Mouse (Mus musculus) heart, embryonic 14.5 days (tissue): Measurements from ENCODE around the gene Mst1. TPM values are rescaled to one million over a fixed set of nuclear protein-coding genes. Genes with fewer than 3 reads are reported as not detected.

Source experiments
- ATAC-seq: fragments of 200-750 bp; cut with Nextera tagmentation; 2 replicates; pipeline ENCODE4 v1.8.0; 2017; ENCODE audit warnings: low read depth, moderate TSS enrichment; ENCODE audit not compliant: insufficient number of reproducible peaks, insufficient read depth, low FRiP score
- H3K27ac ChIP-seq, 2 experiments: fragments of 200-500 bp in 1 of 2; fragments of 300-500 bp in 1 of 2; sonication (generic) in 1 of 2; replicated peaks in 1 of 2; 2 replicates each; pipeline ENCODE4 v1.5.1; 2012 to 2014; ENCODE audit warnings: low read depth in 2 of 2, low read length in 2 of 2, control low read depth in 1 of 2, mild to moderate bottlenecking in 1 of 2, mixed read lengths in 1 of 2; ENCODE audit not compliant: control insufficient read depth in 1 of 2, insufficient read depth in 1 of 2
- H3K27me3 ChIP-seq: fragments of 300-500 bp; sonication (generic); 2 replicates; pipeline ENCODE4 v1.6.1; 2014; ENCODE audit warnings: mild to moderate bottlenecking, low read length, control low read depth; ENCODE audit not compliant: control insufficient read depth, insufficient read depth
- H3K36me3 ChIP-seq: fragments of 300-500 bp; sonication (generic); 2 replicates; pipeline ENCODE4 v1.6.1; 2014; ENCODE audit warnings: mild to moderate bottlenecking, control low read depth, low read length, mixed read lengths; ENCODE audit not compliant: control insufficient read depth, insufficient read depth
- H3K4me1 ChIP-seq, 2 experiments: fragments of 200-500 bp in 1 of 2; fragments of 300-500 bp in 1 of 2; sonication (generic) in 1 of 2; 2 replicates each; pipeline ENCODE4 v1.6.1; 2012 to 2014; ENCODE audit warnings: low read length in 2 of 2, control low read depth in 1 of 2, mixed read lengths in 1 of 2; ENCODE audit not compliant: control insufficient read depth in 2 of 2, insufficient read depth in 2 of 2
- H3K4me2 ChIP-seq: fragments of 300-500 bp; sonication (generic); 2 replicates; pipeline ENCODE4 v1.6.1; 2014; ENCODE audit warnings: mild to moderate bottlenecking, low read length
- H3K4me3 ChIP-seq, 2 experiments: fragments of 200-500 bp in 1 of 2; fragments of 300-500 bp in 1 of 2; sonication (generic) in 1 of 2; 2 replicates each; pipeline ENCODE4 v1.5.1; 2012 to 2014; ENCODE audit warnings: low read length in 2 of 2, mild to moderate bottlenecking in 2 of 2, control low read depth in 1 of 2, low read depth in 1 of 2, moderate library complexity in 1 of 2; ENCODE audit not compliant: control insufficient read depth in 1 of 2, insufficient read depth in 1 of 2
- H3K9ac ChIP-seq: fragments of 300-500 bp; sonication (generic); 2 replicates; pipeline ENCODE4 v1.6.1; 2014; ENCODE audit warnings: mild to moderate bottlenecking, low read length
- H3K9me3 ChIP-seq: fragments of 300-500 bp; sonication (generic); 2 replicates; pipeline ENCODE4 v1.6.1; 2016; ENCODE audit warnings: low read length, control low read depth; ENCODE audit not compliant: control insufficient read depth
- WGBS: fragments of 180-500 bp; shearing (Covaris S2); extraction: QIAGEN DNeasy Blood & Tissue Kit; methylation state at CpG from one replicate; pipeline ENCODE4 v1.1.7; 2014; 5-methylcytosine and 5-hydroxymethylcytosine counted together
- polyA plus RNA-seq: library from polyadenylated mRNA; unstranded; fragments of >200 nt; fragmentation: Nextera tagmentation; extraction: Ambion mirVana; gene quantifications from 2 replicates; pipeline ENCODE4 v1.2.1, GENCODE M21; 2014

Gene Mst1
- polyA plus RNA-seq: not detected in 2 replicates

DNA sequence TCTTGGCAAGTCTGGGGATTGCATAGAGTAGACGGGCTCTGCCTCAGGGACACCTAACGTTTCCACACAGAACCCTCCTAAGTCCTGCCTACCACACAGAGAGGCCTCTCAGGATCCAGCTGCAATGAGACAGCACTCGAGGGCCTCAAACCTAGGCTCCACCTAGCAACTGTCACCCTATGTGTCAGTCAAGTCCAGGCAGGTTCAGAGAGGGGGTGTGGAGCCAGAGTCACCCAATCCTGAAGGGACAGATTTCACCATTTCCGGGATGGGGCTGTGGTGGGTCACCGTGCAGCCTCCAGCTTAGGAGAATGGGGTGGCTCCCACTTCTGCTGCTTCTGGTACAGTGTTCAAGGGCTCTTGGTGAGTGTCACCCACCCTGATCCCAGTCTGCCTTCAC, at the start of gene Mst1:
Mst1 (plus strand) TSS at position 269 of the 400 bp plus-strand sequence.
- WGBS: 70% methylated on average over 5 of the region's 5 CpGs
- ATAC-seq: no peak
- Histone ChIP-seq H3K4me2 (peak within 1 kb of the TSS; percentile 76), H3K9me3 (no peaks in the 10 kb centered on the region), H3K36me3 (peaks cover 22% of the 10 kb centered on the region), H3K27me3 (peaks cover 31% of the 10 kb centered on the region), H3K27ac (no peak within 1 kb of the TSS), H3K4me3 (peak within 1 kb of the TSS; percentile 79 to 84), H3K9ac (peak within 1 kb of the TSS; percentile 97), H3K4me1 (peaks cover 10 to 18% of the 10 kb centered on the region in 2 experiments)

DNA sequence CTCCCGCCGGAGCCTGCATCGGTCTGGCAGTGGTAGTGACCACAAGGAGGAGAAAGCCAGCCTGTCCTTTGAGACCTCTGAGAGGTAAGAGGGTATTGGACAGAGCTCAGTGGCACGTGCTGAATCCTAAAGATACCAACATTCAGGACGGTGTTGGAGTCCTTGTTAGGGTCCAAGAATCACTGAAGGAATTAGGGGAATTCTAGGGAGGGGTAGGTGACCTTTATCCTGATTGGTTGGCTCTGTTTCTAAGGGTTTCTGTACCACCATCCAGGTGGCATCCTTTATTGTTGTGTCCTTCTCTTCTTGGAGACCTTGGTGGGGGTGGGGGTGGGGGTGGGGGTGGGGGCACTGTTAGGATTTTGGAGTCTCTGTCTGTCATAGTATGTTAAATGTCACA, 48.1 kb upstream of the Mst1 start:
- no peak overlapping the region for H3K4me2 ChIP-seq
- H3K36me3 ChIP-seq: peaks cover 69% of the 10 kb centered on the region
- H3K9ac ChIP-seq: no peak overlapping the region
- 83% methylated on average over 5 of the region's 5 CpGs for WGBS
- H3K27me3 ChIP-seq: no peaks in the 10 kb centered on the region
- no peak overlapping the region for H3K4me3 ChIP-seq
- no peak for ATAC-seq
- no peaks in the 10 kb centered on the region for H3K4me1 ChIP-seq
- H3K9me3 ChIP-seq: no peaks in the 10 kb centered on the region
- no peak overlapping the region for H3K27ac ChIP-seq

- Histone ChIP-seq H3K4me3 (no peak overlapping the region), H3K4me1 (no peaks in the 10 kb centered on the region), H3K27me3 (no peaks in the 10 kb centered on the region), H3K36me3 (peaks cover 73% of the 10 kb centered on the region), H3K9ac (no peak overlapping the region), H3K27ac (no peak overlapping the region), H3K4me2 (no peak overlapping the region), H3K9me3 (no peaks in the 10 kb centered on the region)
- no peak for ATAC-seq
- 98% methylated on average over 2 of the region's 2 CpGs for WGBS
Measured at GRCm38 (mm10) chr9:108035331-108036156, 44.7 kb upstream of the Mst1 start.

- WGBS: 97% methylated on average over 8 of the region's 8 CpGs
- ATAC-seq: no peak
- Histone ChIP-seq H3K9me3 (no peaks in the 10 kb centered on the region), H3K4me3 (no peak overlapping the region), H3K9ac (no peak overlapping the region), H3K4me2 (no peak overlapping the region), H3K27ac (no peak overlapping the region), H3K36me3 (peaks cover 67% of the 10 kb centered on the region), H3K27me3 (no peaks in the 10 kb centered on the region), H3K4me1 (peaks cover 7 to 14% of the 10 kb centered on the region in 2 experiments)
Measured at GRCm38 (mm10) chr9:108044751-108045492, 35.3 kb upstream of the Mst1 start.

- Histone ChIP-seq H3K4me2 (no peak overlapping the region), H3K27me3 (no peaks in the 10 kb centered on the region), H3K9ac (no peak overlapping the region), H3K36me3 (peaks cover 69% of the 10 kb centered on the region), H3K4me3 (no peak overlapping the region), H3K4me1 (peaks cover 9 to 16% of the 10 kb centered on the region in 2 experiments), H3K9me3 (no peaks in the 10 kb centered on the region), H3K27ac (no peak overlapping the region)
- 90% methylated on average over 4 of the region's 4 CpGs for WGBS
- no peak for ATAC-seq
Measured at GRCm38 (mm10) chr9:108046582-108046981, 33.7 kb upstream of the Mst1 start.

DNA sequence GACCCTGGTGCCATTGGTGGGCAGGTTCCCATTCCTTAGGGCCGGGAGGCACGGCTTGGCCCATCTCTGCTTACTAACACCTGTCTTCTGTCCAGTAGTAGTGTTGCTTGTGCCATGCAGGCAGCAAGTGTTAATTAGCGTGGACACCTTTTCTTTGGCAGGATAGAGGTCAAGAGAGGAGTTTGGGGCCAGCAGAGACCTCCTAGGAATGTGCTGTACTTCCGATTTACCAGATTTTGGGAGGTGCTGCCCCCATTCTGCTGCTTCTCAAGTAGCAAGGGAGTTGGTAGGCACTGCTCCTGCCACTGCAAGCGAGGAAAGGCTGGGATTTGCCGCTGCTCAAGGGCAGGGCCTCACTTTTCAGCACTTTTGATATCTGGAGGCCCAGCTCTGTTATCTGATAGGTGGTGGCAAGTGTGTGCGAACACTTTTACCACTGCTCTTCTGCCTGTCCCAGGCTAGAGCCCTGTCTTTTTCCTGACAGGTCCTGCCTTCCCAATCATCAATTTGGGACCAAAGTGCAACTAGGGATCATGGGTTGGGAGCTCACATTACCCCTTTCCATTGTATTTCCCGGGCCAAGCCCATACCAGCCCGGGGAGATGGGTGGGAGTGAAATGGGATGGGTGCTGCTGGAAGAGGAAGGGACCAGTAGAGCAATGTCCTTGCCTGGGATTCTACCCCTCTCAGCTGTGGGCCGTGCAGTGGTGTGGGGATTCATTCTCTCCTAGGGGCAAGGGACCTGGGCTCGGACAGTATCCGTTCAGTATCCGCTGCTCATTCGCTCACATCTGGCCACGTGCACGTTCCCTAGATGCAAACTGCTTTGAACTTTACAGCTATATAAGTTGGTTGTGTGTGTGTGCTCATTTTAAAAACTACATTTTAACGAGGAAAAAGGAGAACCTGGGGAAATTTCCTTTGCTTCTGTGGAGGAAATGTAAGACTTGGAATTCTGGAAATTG, 32.4 kb upstream of the Mst1 start:
- no peaks in the 10 kb centered on the region for H3K27me3 ChIP-seq
- H3K4me1 ChIP-seq: peaks cover 9 to 21% of the 10 kb centered on the region in 2 experiments
- WGBS: 30% methylated on average over 17 of the region's 17 CpGs
- peak overlapping the region; percentile 60 to 94 for H3K4me3 ChIP-seq
- ATAC-seq: no peak
- peaks cover 63% of the 10 kb centered on the region for H3K36me3 ChIP-seq
- peak overlapping the region; percentile 88 for H3K9ac ChIP-seq
- H3K27ac ChIP-seq: peak overlapping the region; percentile 50 to 74
- peak overlapping the region; percentile 95 for H3K4me2 ChIP-seq
- no peaks in the 10 kb centered on the region for H3K9me3 ChIP-seq

DNA sequence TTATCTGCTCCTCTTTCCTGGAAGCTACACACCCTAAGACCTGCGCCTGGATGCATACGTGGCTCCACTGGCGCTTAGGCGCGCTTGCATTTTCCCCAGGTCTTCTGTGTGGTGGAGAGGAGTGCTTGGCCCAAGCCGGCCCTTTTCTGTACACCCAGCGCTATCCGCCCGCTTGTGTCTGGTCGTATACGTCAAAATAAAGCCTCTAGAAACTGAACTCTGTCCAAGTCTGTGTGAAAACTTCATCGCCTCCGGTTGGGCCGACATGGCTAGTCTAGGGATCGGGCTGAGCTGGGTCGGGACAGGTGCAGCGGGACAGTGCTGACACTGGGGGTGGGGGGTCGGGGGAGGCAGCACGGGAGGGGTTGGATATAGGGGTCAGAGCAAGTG, 31.7 kb upstream of the Mst1 start:
- peak overlapping the region; percentile 60 to 94 for H3K4me3 ChIP-seq
- peak overlapping the region; percentile 95 for H3K4me2 ChIP-seq
- H3K4me1 ChIP-seq: peaks cover 14 to 21% of the 10 kb centered on the region in 2 experiments
- peak overlapping the region; percentile 88 for H3K9ac ChIP-seq
- ATAC-seq: peak; percentile 0; the same call in 1 of the 2 replicates
- H3K9me3 ChIP-seq: no peaks in the 10 kb centered on the region
- WGBS: 2% methylated on average over 19 of the region's 19 CpGs
- peaks cover 56% of the 10 kb centered on the region for H3K36me3 ChIP-seq
- peak overlapping the region; percentile 50 to 74 for H3K27ac ChIP-seq
- H3K27me3 ChIP-seq: no peaks in the 10 kb centered on the region
